Mouse (Mus musculus): Measurements from ENCODE around the gene Ackr3.

- TF ChIP-seq USF1 (IDR thresholded peaks at IDR 0.05; ENCODE audit: low read depth, low read length) (no peak), E2F4 (IDR thresholded peaks at IDR 0.05; ENCODE audit: insufficient replicate concordance, low read depth, low read length) (no peak), NELFE (IDR thresholded peaks at IDR 0.05; ENCODE audit: low read depth, low read length) (no peak), CTCF (conservative IDR thresholded peaks at IDR 0.05 in 1 of 2, IDR thresholded peaks at IDR 0.05 in 1 of 2; ENCODE audit: low read depth in 2 of 2, low read length in 2 of 2) (no peak), TBP (conservative IDR thresholded peaks at IDR 0.05; ENCODE audit: low read depth, low read length) (no peak), NRF1 (IDR thresholded peaks at IDR 0.05; ENCODE audit: low read depth, low read length) (no peak), KAT2A (IDR thresholded peaks at IDR 0.05; ENCODE audit: insufficient replicate concordance, low read length) (no peak), POLR2A (IDR thresholded peaks at IDR 0.05; ENCODE audit: low read depth, low read length) (no peak), EP300 (IDR thresholded peaks at IDR 0.05; ENCODE audit: low read length) (no peak), RCOR1 (conservative IDR thresholded peaks at IDR 0.05; ENCODE audit: low read depth, low read length) (no peak)
These were observed 35.8 kb downstream of the Ackr3 start for GRCm38 (mm10) chr1:90239336-90240225.

Measured in CH12.LX (cell line).